Mouse (Mus musculus) heart, embryonic 10.5 days (tissue): ENCODE data around the gene Tmem269. TPM values are rescaled to one million over a fixed set of nuclear protein-coding genes. Genes with fewer than 3 reads are reported as not detected.

Experiments
- DNase-seq: peaks from one replicate; pipeline ENCODE4 v3.0.0-alpha.2; 2017; ENCODE audit warnings: low spot score
- H3K27ac ChIP-seq: fragments of 300-500 bp; sonication (generic); 2 replicates; pipeline ENCODE4 v1.5.1; 2016; ENCODE audit warnings: mild to moderate bottlenecking
- H3K27me3 ChIP-seq: fragments of 300-500 bp; sonication (generic); 2 replicates; pipeline ENCODE4 v1.6.1; 2016; ENCODE audit warnings: mild to moderate bottlenecking; ENCODE audit not compliant: poor library complexity, insufficient read depth, severe bottlenecking
- H3K36me3 ChIP-seq: fragments of 300-500 bp; sonication (generic); 2 replicates; pipeline ENCODE4 v1.6.1; 2016; ENCODE audit warnings: mild to moderate bottlenecking, moderate library complexity
- H3K4me1 ChIP-seq: fragments of 300-500 bp; sonication (generic); 2 replicates; pipeline ENCODE4 v1.6.1; 2016; ENCODE audit warnings: mild to moderate bottlenecking
- H3K4me3 ChIP-seq: fragments of 300-500 bp; sonication (generic); 2 replicates; pipeline ENCODE4 v1.5.1; 2016; ENCODE audit warnings: mild to moderate bottlenecking, moderate library complexity
- H3K9me3 ChIP-seq: fragments of 300-500 bp; sonication (generic); 2 replicates; pipeline ENCODE4 v1.6.1; 2016; ENCODE audit warnings: mild to moderate bottlenecking, moderate library complexity
- WGBS: fragments of 180-500 bp; shearing (Covaris S2); methylation state at CpG from one replicate; pipeline ENCODE4 v1.1.7; 2016; 5-methylcytosine and 5-hydroxymethylcytosine counted together
- polyA plus RNA-seq: library from polyadenylated mRNA; unstranded; fragments of >200 nt; fragmentation: Nextera tagmentation; extraction: Ambion mirVana; gene quantifications from 2 replicates; pipeline ENCODE4 v1.2.1, GENCODE M21; 2016

Gene Tmem269
- polyA plus RNA-seq, 1 experiment from 2014 or later, result not detected

DNA sequence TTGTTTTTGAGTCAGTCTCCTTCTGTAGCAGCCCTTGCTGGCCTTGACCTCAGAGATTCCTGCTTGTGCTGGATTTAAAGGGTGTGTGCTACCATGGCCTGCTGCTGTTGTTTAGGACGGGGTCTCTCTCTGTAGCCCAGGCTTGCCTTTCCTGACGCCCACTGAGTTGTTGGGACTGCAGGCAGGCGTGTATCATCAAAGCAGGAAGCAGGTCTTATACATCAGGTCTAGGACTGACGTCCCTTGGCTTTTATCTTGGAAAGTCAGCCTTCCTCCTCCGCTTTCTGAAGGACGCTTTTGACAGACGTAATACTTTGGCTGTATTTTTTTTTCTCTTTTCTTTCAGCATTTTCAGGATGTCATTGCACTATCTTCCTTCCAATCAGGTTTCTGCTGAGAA, 52.1 kb downstream of the Tmem269 start:
- Histone ChIP-seq H3K36me3 (peaks cover 28% of the 10 kb centered on the region), H3K4me3 (no peak overlapping the region), H3K27me3 (no peaks in the 10 kb centered on the region)

GRCm38 (mm10) chr4:119162990-119163389, 55.0 kb downstream of the Tmem269 start:
- no peak for DNase-seq
- Histone ChIP-seq H3K27me3 (no peaks in the 10 kb centered on the region), H3K36me3 (no peaks in the 10 kb centered on the region), H3K4me3 (no peak overlapping the region), H3K9me3 (no peaks in the 10 kb centered on the region), H3K27ac (no peak overlapping the region), H3K4me1 (no peaks in the 10 kb centered on the region)
- 61% methylated on average over 4 of the region's 4 CpGs for WGBS

More for the DNA sequence above, 52.1 kb downstream of the Tmem269 start:
- no peaks in the 10 kb centered on the region for H3K9me3 ChIP-seq
- H3K4me1 ChIP-seq, result peaks cover 6% of the 10 kb centered on the region; the same call in 1 of the 2 replicates
- no peak for DNase-seq
- H3K27ac ChIP-seq, result no peak overlapping the region
- 61% methylated on average over 7 of the region's 7 CpGs for WGBS

GRCm38 (mm10) chr4:119161358-119161757, 56.7 kb downstream of the Tmem269 start:
- Histone ChIP-seq H3K27me3 (no peaks in the 10 kb centered on the region), H3K4me1 (no peaks in the 10 kb centered on the region), H3K4me3 (no peak overlapping the region), H3K9me3 (no peaks in the 10 kb centered on the region), H3K36me3 (no peaks in the 10 kb centered on the region), H3K27ac (no peak overlapping the region)
- no peak for DNase-seq
- WGBS, result 73% methylated on average over 3 of the region's 3 CpGs

DNA sequence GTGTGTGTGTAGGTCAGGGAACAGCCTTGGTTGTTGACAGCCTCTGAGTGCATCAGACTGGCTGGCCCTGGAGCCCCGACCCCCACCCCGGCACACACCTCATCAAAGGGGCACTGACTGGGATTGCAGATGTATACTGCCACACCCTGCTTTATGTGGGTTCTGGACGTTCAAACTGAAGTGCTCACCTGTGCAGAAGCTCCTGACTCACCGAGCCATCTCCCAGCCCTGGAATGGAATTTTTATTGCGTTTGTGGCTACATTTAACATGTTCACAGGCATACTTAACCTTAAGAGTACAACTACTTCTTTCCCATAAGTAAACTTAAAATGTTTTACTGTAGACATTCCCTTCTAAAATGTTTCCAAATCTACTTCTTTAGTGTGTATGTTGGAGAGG, 60.1 kb downstream of the Tmem269 start:
- 64% methylated on average over 5 of the region's 5 CpGs for WGBS
- H3K4me1 ChIP-seq, result no peaks in the 10 kb centered on the region
- no peak overlapping the region for H3K27ac ChIP-seq
- no peaks in the 10 kb centered on the region for H3K9me3 ChIP-seq
- no peaks in the 10 kb centered on the region for H3K27me3 ChIP-seq
- no peak for DNase-seq
- no peaks in the 10 kb centered on the region for H3K36me3 ChIP-seq
- H3K4me3 ChIP-seq, result no peak overlapping the region

DNA sequence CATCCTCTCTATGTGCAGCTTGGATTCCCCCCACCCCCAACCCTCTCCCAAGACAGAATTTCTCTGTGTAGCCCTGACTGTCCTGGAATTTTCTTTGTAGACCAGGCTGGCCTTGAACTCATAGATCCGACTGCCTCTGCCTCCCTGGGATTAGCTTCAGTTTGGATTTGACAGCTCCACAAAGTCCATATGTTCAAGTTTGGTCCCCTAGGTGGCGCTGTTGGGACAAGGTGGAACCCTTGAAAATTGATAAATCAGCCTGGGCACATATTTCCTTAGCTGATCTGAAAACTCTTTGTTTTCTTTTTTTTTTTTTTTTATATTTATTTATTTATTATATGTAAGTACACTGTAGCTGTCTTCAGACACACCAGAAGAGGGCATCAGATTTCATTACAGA, 60.8 kb downstream of the Tmem269 start:
- 28% methylated on average over 2 of the region's 2 CpGs for WGBS
- no peaks in the 10 kb centered on the region for H3K9me3 ChIP-seq
- no peak for DNase-seq
- H3K36me3 ChIP-seq, result no peaks in the 10 kb centered on the region
- no peaks in the 10 kb centered on the region for H3K4me1 ChIP-seq
- no peaks in the 10 kb centered on the region for H3K27me3 ChIP-seq
- H3K27ac ChIP-seq, result no peak overlapping the region
- H3K4me3 ChIP-seq, result no peak overlapping the region

Other genes starting within 250 kb of the Tmem269 start
- gene Slc2a1, start 109.5 kb downstream of the Tmem269 start, polyA plus RNA-seq, result 549 and 607 TPM in 2 replicates
- 8.1 and 10.0 TPM in 2 replicates for gene Zfp691, start 44.0 kb downstream of the Tmem269 start, polyA plus RNA-seq
- 26.6 and 31.9 TPM in 2 replicates for gene Ermap, start 28.2 kb downstream of the Tmem269 start, polyA plus RNA-seq
- 126 and 154 TPM in 2 replicates for gene Svbp, start 22.9 kb downstream of the Tmem269 start, polyA plus RNA-seq
- gene AU022252, start 14.5 kb upstream of the Tmem269 start, polyA plus RNA-seq, result 35.8 and 44.0 TPM in 2 replicates
- 29.1 and 29.6 TPM in 2 replicates for gene P3h1, start 14.7 kb upstream of the Tmem269 start, polyA plus RNA-seq
- 0.16 TPM in 1 of 2 replicates, not detected in the other for gene Cldn19, start 37.2 kb upstream of the Tmem269 start, polyA plus RNA-seq
- 712 and 1,091 TPM in 2 replicates for gene Ybx1, start 76.4 kb upstream of the Tmem269 start, polyA plus RNA-seq
- 70.6 and 98.8 TPM in 2 replicates for gene Ppih, start 102.3 kb upstream of the Tmem269 start, polyA plus RNA-seq
- 3.1 and 3.6 TPM in 2 replicates for gene Ccdc30, start 197.3 kb upstream of the Tmem269 start, polyA plus RNA-seq
- 30.4 and 33.5 TPM in 2 replicates for gene Ppcs, start 204.2 kb upstream of the Tmem269 start, polyA plus RNA-seq
- gene Zmynd12, start 204.6 kb upstream of the Tmem269 start, polyA plus RNA-seq, result 0.15 and 0.34 TPM in 2 replicates